ENCODE assay signal across 9 mouse cellular contexts in genomic region chr2:168473496-168473895, GRCm38 (mm10).
DNase-seq lines count a peak whose midpoint lies in the region; ATAC-seq and TF ChIP-seq lines count a peak whose summit lies in the region.
"Had no signal": no experiment of that assay in that cellular context is flagged by ENCODE, and none has a peak within 500 bp of the region (broad histone marks: within the 10 kb centered on the region; RNA-seq: fewer than 3 reads in every experiment).

No protein-coding gene starts in this region.

- 0 out of 2 replicates have a peak, but pooled peaks cover 7% of the 10 kb centered on the region for H3K27me3 ChIP-seq in embryonic facial prominence, embryonic 13.5 days
- peaks cover 54% of the 10 kb centered on the region for H3K27me3 ChIP-seq in embryonic facial prominence, embryonic 10.5 days (replicated peaks; ENCODE audit: low read depth, poor library complexity, severe bottlenecking)
- no peaks in the 10 kb centered on the region for H3K27me3 ChIP-seq in testis, adult 2 months (ENCODE audit: control insufficient read depth, insufficient read depth, low read length)
- peaks cover 52% of the 10 kb centered on the region for H3K27me3 ChIP-seq in megakaryocyte, embryonic 14.5 days (replicated peaks)

- 52% methylated on average over 9 of the region's 9 CpGs for WGBS in embryonic facial prominence, embryonic 13.5 days
- 55% methylated on average over 9 of the region's 9 CpGs for WGBS in embryonic facial prominence, embryonic 10.5 days

- H3K4me2 ChIP-seq in embryonic facial prominence, embryonic 13.5 days, result no peak overlapping the region

- H3K36me3 ChIP-seq in embryonic facial prominence, embryonic 13.5 days, result no peaks in the 10 kb centered on the region
- H3K36me3 ChIP-seq in embryonic facial prominence, embryonic 10.5 days (replicated peaks), result no peaks in the 10 kb centered on the region
- no peaks in the 10 kb centered on the region for H3K36me3 ChIP-seq in testis, adult 2 months (ENCODE audit: control insufficient read depth, insufficient read depth, low read length)
- H3K36me3 ChIP-seq in megakaryocyte, embryonic 14.5 days (replicated peaks; ENCODE audit: low read length), result peaks cover 5% of the 10 kb centered on the region
- H3K36me3 ChIP-seq: liver, embryonic 13.5 days had no signal

- TF ChIP-seq POLR2A in testis, adult 2 months (IDR thresholded peaks at IDR 0.05; ENCODE audit: control insufficient read depth, low read depth, low read length), result no peak

- no peak for TF ChIP-seq CTCF in testis, adult 2 months (IDR thresholded peaks at IDR 0.05; ENCODE audit: control insufficient read depth, insufficient read depth, insufficient replicate concordance, low read depth, low read length)

- H3K9me3 ChIP-seq in embryonic facial prominence, embryonic 13.5 days, result no peaks in the 10 kb centered on the region
- no peaks in the 10 kb centered on the region for H3K9me3 ChIP-seq in embryonic facial prominence, embryonic 10.5 days
- no peaks in the 10 kb centered on the region for H3K9me3 ChIP-seq in megakaryocyte, embryonic 14.5 days
- H3K9me3 ChIP-seq: liver, embryonic 13.5 days had no signal

- no peak overlapping the region for H3K27ac ChIP-seq in embryonic facial prominence, embryonic 13.5 days
- H3K27ac ChIP-seq in embryonic facial prominence, embryonic 10.5 days (replicated peaks), result no peak overlapping the region
- H3K27ac ChIP-seq in testis, adult 2 months (ENCODE audit: control insufficient read depth, insufficient read depth, low read depth, low read length), result no peak overlapping the region
- H3K27ac ChIP-seq: liver, embryonic 13.5 days had no signal

- H3K9ac ChIP-seq in embryonic facial prominence, embryonic 13.5 days, result 0 out of 2 replicates have a peak overlapping the region, but pooled peaks have one; percentile 21
- H3K9ac ChIP-seq: liver, embryonic 13.5 days had no signal

- no peak for ATAC-seq in embryonic facial prominence, embryonic 13.5 days (ENCODE audit: insufficient number of reproducible peaks, insufficient read depth, low FRiP score, low TSS enrichment, low read depth)

- peaks cover 32% of the 10 kb centered on the region for H3K4me1 ChIP-seq in embryonic facial prominence, embryonic 13.5 days
- peaks cover 20% of the 10 kb centered on the region for H3K4me1 ChIP-seq in embryonic facial prominence, embryonic 10.5 days
- H3K4me1 ChIP-seq in testis, adult 2 months (ENCODE audit: control insufficient read depth, insufficient read depth, low read length), result peaks cover 9% of the 10 kb centered on the region
- H3K4me1 ChIP-seq in megakaryocyte, embryonic 14.5 days, result peaks cover 34% of the 10 kb centered on the region

- DNase-seq in embryonic facial prominence, embryonic 10.5 days (ENCODE audit: low spot score), result no peak
- DNase-seq in testis, postnatal 10 days (ENCODE audit: low spot score), result no peak
- DNase-seq in kidney, postnatal 14 days, result no peak
- DNase-seq in urinary bladder, postnatal 14 days (ENCODE audit: low spot score), result no peak
- no peak for DNase-seq in lung, adult 18-20 months

- H3K4me3 ChIP-seq in embryonic facial prominence, embryonic 13.5 days, result no peak overlapping the region
- H3K4me3 ChIP-seq in embryonic facial prominence, embryonic 10.5 days, result no peak overlapping the region
- H3K4me3 ChIP-seq in testis, adult 2 months (ENCODE audit: control insufficient read depth, low read depth, low read length), result peak overlapping the region; percentile 50
- peak overlapping the region; percentile 94 for H3K4me3 ChIP-seq in megakaryocyte, embryonic 14.5 days (replicated peaks)

Comparison
In these comparisons a context has a peak if more than half of its experiments do, and no peak if none do; other contexts are left out.
1. H3K4me3 ChIP-seq: peak in testis, adult 2 months (single experiment) and megakaryocyte, embryonic 14.5 days (single experiment); none in embryonic facial prominence, embryonic 13.5 days (single experiment) and embryonic facial prominence, embryonic 10.5 days (single experiment).